Mouse (Mus musculus) hindlimb bud, embryonic 11.5 days (tissue): Measurements from ENCODE around the gene Nt5dc3.

Source experiments
- DNase-seq: peaks from one replicate; pipeline ENCODE4 v3.0.0-alpha.2; 2012; ENCODE audit warnings: low read depth, low spot score; ENCODE audit errors: extremely low spot score

Nt5dc3 gene

GRCm38 (mm10) chr10:86778398-86779116 is at the start of gene Nt5dc3:
Nt5dc3 (plus strand) TSS chr10:86779005.
- DNase-seq: peak; percentile 85

- DNase-seq: peak; percentile 92
Measured at GRCm38 (mm10) chr10:86730823-86731499, 47.8 kb upstream of the Nt5dc3 start.

GRCm38 (mm10) chr10:86731500-86731863 is 47.3 kb upstream of the Nt5dc3 start:
- no peak for DNase-seq

GRCm38 (mm10) chr10:86735036-86735435 is 43.8 kb upstream of the Nt5dc3 start:
- DNase-seq: no peak

- DNase-seq: no peak
Measured at GRCm38 (mm10) chr10:86742918-86743317, 35.9 kb upstream of the Nt5dc3 start.

GRCm38 (mm10) chr10:86744306-86744705 is 34.5 kb upstream of the Nt5dc3 start:
- no peak for DNase-seq

- no peak for DNase-seq
Measured at GRCm38 (mm10) chr10:86755816-86756502, 22.8 kb upstream of the Nt5dc3 start.

GRCm38 (mm10) chr10:86757724-86758123 is 21.1 kb upstream of the Nt5dc3 start:
- no peak for DNase-seq

GRCm38 (mm10) chr10:86758211-86758610 is 20.6 kb upstream of the Nt5dc3 start:
- DNase-seq: no peak

GRCm38 (mm10) chr10:86761236-86761635 is 17.6 kb upstream of the Nt5dc3 start:
- no peak for DNase-seq

- no peak for DNase-seq
Measured at GRCm38 (mm10) chr10:86761722-86762383, 17.0 kb upstream of the Nt5dc3 start.

GRCm38 (mm10) chr10:86762384-86762730 is 16.4 kb upstream of the Nt5dc3 start:
- DNase-seq: no peak

GRCm38 (mm10) chr10:86763672-86764071 is 15.1 kb upstream of the Nt5dc3 start, which contains the start of gene Gm49358:
Gm49358 (plus strand) TSS chr10:86763972.
- no peak for DNase-seq

- DNase-seq: no peak
Measured at GRCm38 (mm10) chr10:86765344-86765966, 13.3 kb upstream of the Nt5dc3 start.

- DNase-seq: no peak
Measured at GRCm38 (mm10) chr10:86769216-86769615, 9.6 kb upstream of the Nt5dc3 start.

GRCm38 (mm10) chr10:86769797-86770196 is 9.0 kb upstream of the Nt5dc3 start:
- DNase-seq: no peak

GRCm38 (mm10) chr10:86771701-86772100 is 7.1 kb upstream of the Nt5dc3 start:
- no peak for DNase-seq

- DNase-seq: no peak
Measured at GRCm38 (mm10) chr10:86772231-86772631, 6.6 kb upstream of the Nt5dc3 start.

- DNase-seq: no peak
Measured at GRCm38 (mm10) chr10:86773360-86773759, 5.4 kb upstream of the Nt5dc3 start.

GRCm38 (mm10) chr10:86776281-86776680 is 2.5 kb upstream of the Nt5dc3 start:
- no peak for DNase-seq
